Mouse (Mus musculus): ENCODE data around the gene Adgrf3. TPM values are rescaled to one million over a fixed set of nuclear protein-coding genes. Genes with fewer than 3 reads are reported as not detected.

The Adgrf3 gene
- polyA plus RNA-seq, 1 experiment from 2014 or later: not detected

DNA sequence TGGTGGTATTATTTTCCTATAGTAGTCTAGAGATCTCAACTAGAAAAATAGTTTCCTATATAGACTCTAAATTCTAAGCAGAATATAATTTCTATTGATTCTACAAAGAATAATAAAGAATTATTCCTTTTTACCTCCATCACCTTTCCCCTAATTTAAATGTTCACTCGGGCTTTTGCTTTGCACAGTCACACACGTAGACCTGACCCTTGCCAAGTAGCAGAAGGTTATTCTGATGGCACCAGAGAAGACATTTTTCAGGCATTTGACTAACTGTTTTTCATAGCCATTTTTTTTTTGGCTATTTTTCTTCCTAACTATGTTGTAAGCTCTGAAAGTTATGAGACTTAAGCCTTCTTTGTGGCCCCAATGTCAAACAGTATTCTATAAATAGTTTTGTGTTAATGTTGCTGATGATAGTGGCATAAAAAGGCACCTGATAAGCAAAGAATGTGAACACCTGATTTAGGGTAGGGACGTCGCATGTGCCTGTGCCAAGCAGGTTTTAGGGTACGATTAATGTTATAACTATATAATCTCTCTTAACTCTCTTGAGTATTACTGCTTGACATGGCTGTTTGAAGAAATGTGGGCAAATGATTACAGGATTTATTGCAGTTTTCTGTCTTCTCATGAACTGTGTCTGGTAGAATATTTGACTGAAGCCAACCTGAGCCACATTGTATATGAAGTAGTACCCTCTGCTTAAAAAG is 40.1 kb downstream of the Adgrf3 start:
- Histone ChIP-seq H3K4me3 (replicated peaks) (no peak overlapping the region), H3K9me3 (no peaks in the 10 kb centered on the region), H3K4me1 (replicated peaks) (no peaks in the 10 kb centered on the region), H3K27ac (no peak overlapping the region), H3K4me2 (no peak overlapping the region), H3K27me3 (no peaks in the 10 kb centered on the region), H3K36me3 (peaks cover 43% of the 10 kb centered on the region), H3K9ac (replicated peaks) (no peak overlapping the region)
- 90% methylated on average over 5 of the region's 5 CpGs for WGBS
- ATAC-seq (ENCODE audit: insufficient number of reproducible peaks, insufficient read depth, low FRiP score, low TSS enrichment, low read depth): no peak

DNA sequence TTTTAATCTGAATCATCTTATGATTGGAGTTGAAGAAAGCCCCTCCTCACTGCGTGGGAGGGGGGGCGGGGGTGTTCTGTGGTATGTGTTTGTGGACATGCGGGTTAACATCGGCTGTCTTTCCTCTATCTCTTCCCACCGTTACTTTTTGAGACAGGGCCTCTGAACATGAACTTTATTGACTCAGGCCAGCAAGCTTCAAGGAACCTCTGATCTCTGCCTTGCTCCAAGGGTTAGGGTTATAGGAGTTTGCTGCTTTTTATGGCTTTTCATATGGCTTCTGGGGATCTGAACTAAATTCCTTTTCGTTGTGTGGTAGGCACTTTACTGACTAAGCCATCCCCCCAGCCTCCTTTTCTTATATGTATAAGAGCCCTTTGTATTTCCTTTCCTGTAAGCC is 43.2 kb downstream of the Adgrf3 start:
- peaks cover 19% of the 10 kb centered on the region; the same call in 1 of the 2 replicates for H3K36me3 ChIP-seq
- H3K4me3 ChIP-seq (replicated peaks): no peak overlapping the region
- no peaks in the 10 kb centered on the region for H3K4me1 ChIP-seq (replicated peaks)
- H3K27ac ChIP-seq: no peak overlapping the region
- WGBS: 78% methylated on average over 6 of the region's 6 CpGs
- H3K9me3 ChIP-seq: no peaks in the 10 kb centered on the region
- H3K4me2 ChIP-seq: no peak overlapping the region
- H3K27me3 ChIP-seq: no peaks in the 10 kb centered on the region
- no peak for ATAC-seq (ENCODE audit: insufficient number of reproducible peaks, insufficient read depth, low FRiP score, low TSS enrichment, low read depth)
- H3K9ac ChIP-seq (replicated peaks): no peak overlapping the region

DNA sequence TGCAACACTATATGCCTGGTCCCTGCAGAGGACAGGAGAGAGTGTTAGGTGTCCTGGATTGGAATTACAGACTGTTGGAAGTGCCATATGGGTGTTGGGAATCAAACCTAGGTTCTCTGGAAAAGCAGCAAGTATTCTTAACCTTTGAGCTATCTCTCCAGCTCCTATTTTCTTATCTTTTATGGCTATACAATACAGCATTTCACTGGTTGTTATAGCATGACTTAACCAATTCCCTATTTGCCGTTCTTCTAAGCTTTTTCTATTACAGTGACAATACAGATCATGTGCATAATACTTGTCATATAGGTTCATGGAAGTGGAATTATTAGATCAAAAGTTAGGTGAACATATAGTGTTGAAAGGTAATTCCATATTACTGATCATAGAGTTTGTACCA is 43.7 kb downstream of the Adgrf3 start:
- Histone ChIP-seq H3K27ac (no peak overlapping the region), H3K4me1 (replicated peaks) (no peaks in the 10 kb centered on the region), H3K27me3 (no peaks in the 10 kb centered on the region), H3K4me3 (replicated peaks) (no peak overlapping the region), H3K36me3 (peaks cover 17% of the 10 kb centered on the region; the same call in 1 of the 2 replicates), H3K9me3 (no peaks in the 10 kb centered on the region), H3K9ac (replicated peaks) (no peak overlapping the region), H3K4me2 (no peak overlapping the region)
- WGBS: 100% methylated on average over 1 of the region's 1 CpGs
- no peak for ATAC-seq (ENCODE audit: insufficient number of reproducible peaks, insufficient read depth, low FRiP score, low TSS enrichment, low read depth)

DNA sequence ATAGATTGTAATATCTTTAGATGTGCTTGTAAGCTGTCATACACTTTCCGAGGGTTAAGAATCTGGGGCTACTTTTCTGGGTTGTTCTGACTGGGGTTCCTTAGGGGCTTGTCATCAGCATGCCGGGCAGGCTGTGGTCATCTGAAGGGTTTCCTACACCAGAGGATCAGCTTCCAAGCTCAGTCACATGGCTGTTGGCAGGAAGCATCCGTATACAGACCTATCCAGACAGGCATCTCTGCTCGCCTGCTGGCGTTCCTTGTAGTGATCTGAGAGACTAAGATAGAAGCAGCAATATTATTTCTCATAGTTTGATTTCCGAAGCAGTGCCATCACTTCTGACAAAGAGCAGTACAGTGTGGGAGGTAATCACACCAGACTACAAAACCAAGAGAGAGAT is 45.9 kb downstream of the Adgrf3 start:
- WGBS: 87% methylated on average over 6 of the region's 6 CpGs
- no peak overlapping the region for H3K27ac ChIP-seq
- H3K36me3 ChIP-seq: 0 out of 2 replicates have a peak, but pooled peaks cover 6% of the 10 kb centered on the region
- no peak for ATAC-seq (ENCODE audit: insufficient number of reproducible peaks, insufficient read depth, low FRiP score, low TSS enrichment, low read depth)
- no peak overlapping the region for H3K4me3 ChIP-seq (replicated peaks)
- H3K9ac ChIP-seq (replicated peaks): no peak overlapping the region
- no peaks in the 10 kb centered on the region for H3K9me3 ChIP-seq
- H3K4me1 ChIP-seq (replicated peaks): peaks cover 8% of the 10 kb centered on the region
- H3K4me2 ChIP-seq: no peak overlapping the region
- no peaks in the 10 kb centered on the region for H3K27me3 ChIP-seq

DNA sequence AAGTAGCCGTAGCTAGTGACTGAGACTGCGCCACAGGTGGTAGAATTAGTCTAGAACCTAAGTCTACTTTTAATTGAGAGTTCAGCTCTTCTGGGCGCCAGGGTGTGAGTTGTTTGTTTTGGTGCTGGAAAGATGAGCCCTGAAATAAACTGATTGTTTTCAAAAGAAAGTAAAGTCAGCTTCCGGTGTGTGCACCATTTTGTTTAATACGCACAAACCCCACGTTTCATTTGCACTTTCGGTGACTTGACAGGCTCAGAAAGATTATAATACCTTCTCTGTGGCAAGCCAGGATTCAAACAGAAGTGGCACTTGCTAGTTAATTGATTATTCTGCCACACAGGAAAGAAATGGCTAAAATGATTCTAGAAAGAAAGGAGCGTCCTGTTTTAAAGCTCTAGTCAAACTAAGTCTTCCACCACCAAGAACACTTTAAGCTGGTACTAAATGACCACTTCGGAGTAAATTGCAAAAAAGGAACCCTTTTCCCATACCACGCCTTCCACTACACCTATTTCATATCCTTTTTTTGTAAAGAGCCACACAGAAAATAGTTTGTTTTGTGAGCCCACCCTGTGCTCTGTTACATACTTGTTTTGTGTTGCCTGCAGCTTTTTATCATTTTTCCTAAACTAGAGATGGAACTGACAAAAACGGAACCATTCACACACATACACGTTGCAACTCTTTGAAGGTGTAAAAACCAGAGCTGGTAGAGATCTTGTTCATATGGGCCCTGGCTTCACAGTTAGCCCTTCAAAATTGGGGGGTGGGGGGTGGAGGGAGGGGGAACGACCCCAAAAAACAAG is 49.5 kb downstream of the Adgrf3 start:
- Histone ChIP-seq H3K9me3 (no peaks in the 10 kb centered on the region), H3K36me3 (0 out of 2 replicates have a peak, but pooled peaks cover 6% of the 10 kb centered on the region), H3K4me3 (replicated peaks) (peak overlapping the region; percentile 88), H3K4me1 (replicated peaks) (peaks cover 15% of the 10 kb centered on the region), H3K27me3 (no peaks in the 10 kb centered on the region), H3K27ac (peak overlapping the region; percentile 84; the same call in 1 of the 2 replicates), H3K9ac (replicated peaks) (peak overlapping the region; percentile 79), H3K4me2 (peak overlapping the region; percentile 66)
- ATAC-seq (ENCODE audit: insufficient number of reproducible peaks, insufficient read depth, low FRiP score, low TSS enrichment, low read depth): no peak
- 38% methylated on average over 13 of the region's 13 CpGs for WGBS

DNA sequence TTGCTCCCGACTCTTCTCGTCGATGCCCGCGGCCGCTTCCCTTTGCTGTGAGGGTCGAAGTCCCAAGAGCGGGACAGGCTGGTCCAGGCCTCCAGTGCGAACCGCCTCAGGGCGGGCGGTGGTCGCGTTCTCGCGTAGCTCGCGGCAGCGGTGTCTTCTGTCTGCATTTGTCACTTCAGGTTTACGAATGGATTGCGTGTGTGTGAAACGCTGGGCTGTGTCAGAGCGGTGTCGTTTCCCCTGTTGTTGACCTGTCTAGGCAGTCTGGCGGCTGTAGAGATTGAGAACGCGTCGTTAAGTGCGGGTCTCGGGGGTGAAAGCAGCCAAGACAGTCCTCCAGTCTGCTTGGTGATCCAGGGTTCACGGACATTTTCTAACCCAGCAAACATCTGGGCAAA is 50.1 kb downstream of the Adgrf3 start:
- Histone ChIP-seq H3K9ac (replicated peaks) (peak overlapping the region; percentile 79), H3K4me3 (replicated peaks) (peak overlapping the region; percentile 88), H3K36me3 (0 out of 2 replicates have a peak, but pooled peaks cover under 1% of the 10 kb centered on the region), H3K27me3 (no peaks in the 10 kb centered on the region), H3K4me1 (replicated peaks) (peaks cover 15% of the 10 kb centered on the region), H3K27ac (peak overlapping the region; percentile 84), H3K9me3 (no peaks in the 10 kb centered on the region), H3K4me2 (peak overlapping the region; percentile 66)
- peak; percentile 74 for ATAC-seq (ENCODE audit: insufficient number of reproducible peaks, insufficient read depth, low FRiP score, low TSS enrichment, low read depth)
- WGBS: under 1% methylated on average over 31 of the region's 31 CpGs

DNA sequence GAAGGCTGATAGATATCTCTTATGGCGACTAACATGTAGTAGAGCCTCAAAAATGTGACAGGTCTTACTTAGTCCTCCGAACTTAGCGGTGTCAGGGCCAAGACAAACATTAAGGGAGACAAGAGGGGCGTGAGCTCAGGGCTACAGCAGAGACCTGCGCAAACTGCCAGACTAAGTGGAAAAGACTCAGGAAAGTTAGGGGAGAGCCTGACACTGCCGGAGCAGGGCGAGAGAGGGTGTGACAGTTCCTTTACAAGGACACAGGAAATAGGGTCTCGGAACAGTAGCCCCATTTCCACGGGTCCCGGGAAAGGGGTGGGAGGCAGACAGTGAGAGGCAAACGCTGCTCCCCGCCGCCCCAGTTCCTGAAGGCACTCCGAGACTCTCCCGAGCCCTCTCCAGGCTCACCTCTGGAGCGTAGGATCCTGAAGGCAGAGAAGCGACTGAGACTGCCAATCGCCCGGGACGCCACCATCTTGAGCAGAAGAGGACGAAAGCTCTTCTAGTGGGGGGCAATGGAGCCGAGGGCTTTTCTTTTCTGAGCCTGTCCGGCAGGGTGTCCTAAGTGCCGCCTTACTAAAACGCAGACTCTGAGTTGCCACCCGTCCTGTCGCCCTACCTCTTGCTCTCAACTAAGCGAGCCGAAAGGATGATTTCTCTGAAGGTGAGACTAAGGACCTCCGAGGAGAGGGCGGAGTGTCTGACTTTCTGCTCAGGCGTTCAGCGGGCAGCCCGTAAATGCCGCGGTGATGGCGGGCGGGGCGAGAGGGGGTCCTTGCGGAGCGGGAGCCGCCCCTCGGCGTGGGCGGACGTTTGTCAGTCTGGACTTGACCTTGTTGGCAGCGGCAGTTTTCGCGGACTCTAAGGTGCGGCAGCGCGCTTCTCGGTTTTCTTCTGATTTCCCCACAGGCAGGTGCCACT is 50.8 kb downstream of the Adgrf3 start, which contains the start of the genes Hadha and Hadhb:
Gene Hadha (minus strand): TSS at position 689 of the 921 bp plus-strand sequence.
Gene Hadhb (plus strand): TSS at position 775 of the 921 bp plus-strand sequence.
- Histone ChIP-seq H3K4me2 (peak within 1 kb of the TSS; percentile 66), H3K27me3 (no peaks in the 10 kb centered on the region), H3K4me1 (replicated peaks) (peaks cover 15% of the 10 kb centered on the region), H3K27ac (peak within 1 kb of the TSS; percentile 84), H3K4me3 (replicated peaks) (peak within 1 kb of the TSS; percentile 88), H3K9me3 (no peaks in the 10 kb centered on the region), H3K9ac (replicated peaks) (peak within 1 kb of the TSS; percentile 79), H3K36me3 (no peaks in the 10 kb centered on the region)
- WGBS: under 1% methylated on average over 53 of the region's 53 CpGs
- ATAC-seq (ENCODE audit: insufficient number of reproducible peaks, insufficient read depth, low FRiP score, low TSS enrichment, low read depth): peak; percentile 89

DNA sequence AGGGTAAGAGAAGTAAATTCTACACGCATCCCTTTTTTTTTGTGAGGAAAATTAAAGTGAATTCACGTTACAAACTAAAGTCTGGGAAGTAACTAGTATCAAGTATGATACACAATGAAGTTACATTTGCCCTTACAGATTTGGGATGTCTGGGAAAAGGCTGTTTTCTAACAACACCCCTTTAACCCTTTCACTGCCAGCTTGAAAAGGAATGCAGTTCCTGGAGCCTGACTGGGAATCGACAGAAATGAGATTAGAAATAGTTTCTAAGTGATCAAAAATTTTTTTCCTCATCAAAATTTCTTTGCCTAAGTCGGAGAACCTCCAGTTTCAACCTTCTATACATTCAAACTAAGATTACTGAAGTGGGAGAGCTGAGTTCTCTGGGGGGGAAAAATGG is 51.5 kb downstream of the Adgrf3 start:
- WGBS: 21% methylated on average over 4 of the region's 4 CpGs
- H3K36me3 ChIP-seq: no peaks in the 10 kb centered on the region; the same call in 1 of the 2 replicates
- no peak overlapping the region for H3K27ac ChIP-seq

DNA sequence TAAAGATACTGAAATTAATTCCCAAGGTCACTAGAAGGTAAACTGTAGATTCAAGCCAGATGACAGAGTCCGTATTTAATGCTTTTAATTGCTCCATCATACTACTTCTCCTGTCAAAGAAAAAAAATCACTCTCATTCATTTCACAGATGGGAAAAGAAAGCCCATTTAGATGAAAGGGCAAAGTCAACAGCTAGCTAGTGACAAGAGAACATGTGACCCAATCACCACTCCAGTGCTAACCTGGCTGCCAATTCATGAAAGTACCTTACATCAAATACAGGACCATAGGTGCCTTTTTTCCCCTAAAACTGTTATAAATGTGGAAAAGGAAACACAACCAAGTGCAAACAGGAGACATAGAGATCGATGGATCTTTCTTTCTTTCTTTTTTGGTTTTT is 52.3 kb downstream of the Adgrf3 start:
- Histone ChIP-seq H3K9ac (replicated peaks) (no peak overlapping the region), H3K4me3 (replicated peaks) (no peak overlapping the region), H3K27ac (no peak overlapping the region), H3K9me3 (no peaks in the 10 kb centered on the region), H3K4me2 (no peak overlapping the region), H3K27me3 (no peaks in the 10 kb centered on the region), H3K4me1 (replicated peaks) (peaks cover 15% of the 10 kb centered on the region), H3K36me3 (peaks cover 7% of the 10 kb centered on the region; the same call in 1 of the 2 replicates)
- ATAC-seq (ENCODE audit: insufficient number of reproducible peaks, insufficient read depth, low FRiP score, low TSS enrichment, low read depth): no peak
- WGBS: 80% methylated on average over 2 of the region's 2 CpGs

More for the DNA sequence above, 51.5 kb downstream of the Adgrf3 start:
- no peaks in the 10 kb centered on the region for H3K9me3 ChIP-seq
- no peaks in the 10 kb centered on the region for H3K27me3 ChIP-seq
- peak overlapping the region; percentile 79 for H3K9ac ChIP-seq (replicated peaks)
- H3K4me1 ChIP-seq (replicated peaks): peaks cover 15% of the 10 kb centered on the region
- no peak for ATAC-seq (ENCODE audit: insufficient number of reproducible peaks, insufficient read depth, low FRiP score, low TSS enrichment, low read depth)
- peak overlapping the region; percentile 88 for H3K4me3 ChIP-seq (replicated peaks)
- H3K4me2 ChIP-seq: peak overlapping the region; percentile 66

DNA sequence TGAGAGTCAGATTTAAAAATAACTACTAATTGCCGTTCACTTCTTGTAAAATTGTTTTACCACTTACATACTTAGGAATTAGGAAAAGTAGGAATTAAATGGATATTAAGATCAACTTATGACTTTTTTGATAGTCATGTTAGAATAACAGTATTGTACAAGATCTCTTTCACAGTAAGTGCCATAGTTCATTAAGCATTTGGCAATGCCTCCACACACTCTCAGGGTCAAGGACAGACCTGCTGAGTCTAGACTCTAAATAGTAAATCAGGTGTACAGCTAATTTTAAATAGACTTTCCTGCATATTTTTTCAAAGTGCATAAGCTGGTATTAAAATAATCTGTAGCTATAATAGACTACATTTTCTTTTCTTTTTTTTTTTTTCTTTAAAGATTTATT is 53.1 kb downstream of the Adgrf3 start:
- Histone ChIP-seq H3K4me1 (replicated peaks) (peaks cover 15% of the 10 kb centered on the region), H3K9ac (replicated peaks) (no peak overlapping the region), H3K27me3 (no peaks in the 10 kb centered on the region), H3K27ac (no peak overlapping the region), H3K4me3 (replicated peaks) (no peak overlapping the region), H3K36me3 (peaks cover 9% of the 10 kb centered on the region; the same call in 1 of the 2 replicates), H3K4me2 (no peak overlapping the region), H3K9me3 (no peaks in the 10 kb centered on the region)
- 75% methylated on average over 1 of the region's 1 CpGs for WGBS
- ATAC-seq (ENCODE audit: insufficient number of reproducible peaks, insufficient read depth, low FRiP score, low TSS enrichment, low read depth): no peak
